Mouse (Mus musculus) neural tube, embryonic 12.5 days (tissue): ENCODE data around the gene Car6. TPM values are rescaled to one million over a fixed set of nuclear protein-coding genes. Genes with fewer than 3 reads are reported as not detected.

Source experiments
- ATAC-seq: fragments of 200-750 bp; cut with Nextera tagmentation; 2 replicates; pipeline ENCODE4 v1.8.0; 2017; ENCODE audit warnings: low read depth, mild to moderate bottlenecking, moderate TSS enrichment, moderate library complexity; ENCODE audit not compliant: low FRiP score
- H3K27ac ChIP-seq: fragments of 300-500 bp; sonication (generic); 2 replicates; pipeline ENCODE4 v1.5.1; 2016
- H3K27me3 ChIP-seq: fragments of 300-500 bp; sonication (generic); replicated peaks from 2 replicates; pipeline ENCODE4 v1.6.1; 2016; ENCODE audit warnings: mild to moderate bottlenecking
- H3K36me3 ChIP-seq: fragments of 300-500 bp; sonication (generic); 2 replicates; pipeline ENCODE4 v1.6.1; 2016; ENCODE audit warnings: mild to moderate bottlenecking
- H3K4me1 ChIP-seq: fragments of 300-500 bp; sonication (generic); 2 replicates; pipeline ENCODE4 v1.6.1; 2016
- H3K4me2 ChIP-seq: fragments of 300-500 bp; sonication (generic); replicated peaks from 2 replicates; pipeline ENCODE4 v1.6.1; 2016; ENCODE audit warnings: mild to moderate bottlenecking
- H3K4me3 ChIP-seq: fragments of 300-500 bp; sonication (generic); 2 replicates; pipeline ENCODE4 v1.5.1; 2016
- H3K9ac ChIP-seq: fragments of 300-500 bp; sonication (generic); 2 replicates; pipeline ENCODE4 v1.6.1; 2016; ENCODE audit warnings: mild to moderate bottlenecking
- H3K9me3 ChIP-seq: fragments of 300-500 bp; sonication (generic); 2 replicates; pipeline ENCODE4 v1.6.1; 2016; ENCODE audit warnings: mild to moderate bottlenecking
- WGBS: fragments of 180-500 bp; shearing (Covaris S2); methylation state at CpG from one replicate; pipeline ENCODE4 v1.1.7; 2016; 5-methylcytosine and 5-hydroxymethylcytosine counted together
- polyA plus RNA-seq: library from polyadenylated mRNA; unstranded; fragments of >200 nt; fragmentation: Nextera tagmentation; extraction: Ambion mirVana; gene quantifications from 2 replicates; pipeline ENCODE4 v1.2.1, GENCODE M21; 2016

Car6 gene
- polyA plus RNA-seq, 1 experiment from 2014 or later, result not detected

- WGBS, result under 1% methylated on average over 21 of the region's 21 CpGs
- peak overlapping the region; percentile 80 for H3K4me2 ChIP-seq
- ATAC-seq, result no peak
These were observed 36.7 kb upstream of the Car6 start for GRCm38 (mm10) chr4:150237636-150238361.

GRCm38 (mm10) chr4:150236521-150237481 is 35.7 kb upstream of the Car6 start, which contains the start of gene Eno1:
Eno1 (plus strand) TSS chr4:150236721.
- H3K9me3 ChIP-seq, result no peaks in the 10 kb centered on the region
- H3K36me3 ChIP-seq, result peaks cover 13% of the 10 kb centered on the region
- peaks cover 50% of the 10 kb centered on the region for H3K4me1 ChIP-seq
- peak within 1 kb of the TSS; percentile 93 for H3K27ac ChIP-seq
- H3K4me3 ChIP-seq, result peak within 1 kb of the TSS; percentile 74
- H3K4me2 ChIP-seq, result peak within 1 kb of the TSS; percentile 80
- peak within 1 kb of the TSS; percentile 82 for H3K9ac ChIP-seq
- no peaks in the 10 kb centered on the region for H3K27me3 ChIP-seq
- ATAC-seq, result peak; percentile 96
- under 1% methylated on average over 78 of the region's 78 CpGs for WGBS

More at GRCm38 (mm10) chr4:150237636-150238361, 36.7 kb upstream of the Car6 start:
- no peaks in the 10 kb centered on the region for H3K27me3 ChIP-seq
- H3K9ac ChIP-seq, result peak overlapping the region; percentile 82
- peak overlapping the region; percentile 60 for H3K27ac ChIP-seq
- peaks cover 23% of the 10 kb centered on the region for H3K36me3 ChIP-seq
- peak overlapping the region; percentile 74 for H3K4me3 ChIP-seq
- no peaks in the 10 kb centered on the region for H3K9me3 ChIP-seq
- H3K4me1 ChIP-seq, result peaks cover 53% of the 10 kb centered on the region

GRCm38 (mm10) chr4:150236031-150236430 is 34.9 kb upstream of the Car6 start:
- H3K4me2 ChIP-seq, result peak overlapping the region; percentile 80
- WGBS, result 80% methylated on average over 8 of the region's 8 CpGs
- peak overlapping the region; percentile 74 for H3K4me3 ChIP-seq
- H3K9ac ChIP-seq, result peak overlapping the region; percentile 82; the same call in 1 of the 2 replicates
- ATAC-seq, result no peak
- H3K27me3 ChIP-seq, result no peaks in the 10 kb centered on the region
- H3K36me3 ChIP-seq, result peaks cover 6% of the 10 kb centered on the region
- H3K9me3 ChIP-seq, result no peaks in the 10 kb centered on the region
- H3K4me1 ChIP-seq, result peaks cover 46% of the 10 kb centered on the region
- H3K27ac ChIP-seq, result peak overlapping the region; percentile 93

- no peak overlapping the region for H3K4me2 ChIP-seq
- peaks cover 3% of the 10 kb centered on the region; the same call in 1 of the 2 replicates for H3K36me3 ChIP-seq
- WGBS, result 53% methylated on average over 4 of the region's 4 CpGs
- H3K4me3 ChIP-seq, result no peak overlapping the region
- no peaks in the 10 kb centered on the region for H3K9me3 ChIP-seq
- H3K9ac ChIP-seq, result no peak overlapping the region
- H3K27me3 ChIP-seq, result no peaks in the 10 kb centered on the region
- no peak overlapping the region for H3K27ac ChIP-seq
- H3K4me1 ChIP-seq, result peaks cover 49% of the 10 kb centered on the region
- no peak for ATAC-seq
These were observed 34.5 kb upstream of the Car6 start for GRCm38 (mm10) chr4:150235585-150235984.

GRCm38 (mm10) chr4:150234599-150235327 is 33.6 kb upstream of the Car6 start:
- Histone ChIP-seq H3K9me3 (no peaks in the 10 kb centered on the region), H3K27me3 (no peaks in the 10 kb centered on the region), H3K4me2 (no peak overlapping the region), H3K27ac (0 out of 2 replicates have a peak overlapping the region, but pooled peaks have one; percentile 60), H3K9ac (0 out of 2 replicates have a peak overlapping the region, but pooled peaks have one; percentile 13), H3K4me3 (no peak overlapping the region), H3K36me3 (no peaks in the 10 kb centered on the region), H3K4me1 (peaks cover 54% of the 10 kb centered on the region)
- 16% methylated on average over 8 of the region's 8 CpGs for WGBS
- ATAC-seq, result no peak

GRCm38 (mm10) chr4:150231871-150232270 is 30.7 kb upstream of the Car6 start:
- no peak overlapping the region for H3K27ac ChIP-seq
- no peak for ATAC-seq
- 49% methylated on average over 8 of the region's 8 CpGs for WGBS

GRCm38 (mm10) chr4:150230460-150231407 is 29.6 kb upstream of the Car6 start:
- Histone ChIP-seq H3K36me3 (no peaks in the 10 kb centered on the region), H3K9ac (no peak overlapping the region), H3K4me3 (no peak overlapping the region), H3K4me1 (peaks cover 49% of the 10 kb centered on the region), H3K9me3 (no peaks in the 10 kb centered on the region), H3K27me3 (no peaks in the 10 kb centered on the region), H3K27ac (no peak overlapping the region), H3K4me2 (no peak overlapping the region)
- ATAC-seq, result no peak
- 5% methylated on average over 21 of the region's 21 CpGs for WGBS

More at GRCm38 (mm10) chr4:150231871-150232270, 30.7 kb upstream of the Car6 start:
- no peak overlapping the region for H3K4me3 ChIP-seq
- no peak overlapping the region for H3K9ac ChIP-seq
- H3K4me1 ChIP-seq, result peaks cover 47% of the 10 kb centered on the region
- no peaks in the 10 kb centered on the region for H3K9me3 ChIP-seq
- H3K4me2 ChIP-seq, result no peak overlapping the region
- H3K27me3 ChIP-seq, result no peaks in the 10 kb centered on the region
- no peaks in the 10 kb centered on the region for H3K36me3 ChIP-seq

GRCm38 (mm10) chr4:150229747-150230390 is 28.7 kb upstream of the Car6 start:
- Histone ChIP-seq H3K4me3 (no peak overlapping the region), H3K4me2 (no peak overlapping the region), H3K9me3 (no peaks in the 10 kb centered on the region), H3K27ac (no peak overlapping the region), H3K4me1 (peaks cover 42% of the 10 kb centered on the region), H3K36me3 (no peaks in the 10 kb centered on the region), H3K27me3 (no peaks in the 10 kb centered on the region), H3K9ac (no peak overlapping the region)
- 25% methylated on average over 8 of the region's 15 CpGs for WGBS
- no peak for ATAC-seq

GRCm38 (mm10) chr4:150228581-150229348 is 27.6 kb upstream of the Car6 start:
- H3K27me3 ChIP-seq, result no peaks in the 10 kb centered on the region
- no peaks in the 10 kb centered on the region for H3K9me3 ChIP-seq
- no peak for ATAC-seq
- no peaks in the 10 kb centered on the region for H3K36me3 ChIP-seq
- no peak overlapping the region for H3K4me2 ChIP-seq
- H3K4me1 ChIP-seq, result peaks cover 34% of the 10 kb centered on the region
- no peak overlapping the region for H3K27ac ChIP-seq
- no peak overlapping the region for H3K4me3 ChIP-seq
- 45% methylated on average over 7 of the region's 7 CpGs for WGBS
- H3K9ac ChIP-seq, result no peak overlapping the region
